Mouse (Mus musculus): Measurements from ENCODE around the gene Cryzl1.

DNA sequence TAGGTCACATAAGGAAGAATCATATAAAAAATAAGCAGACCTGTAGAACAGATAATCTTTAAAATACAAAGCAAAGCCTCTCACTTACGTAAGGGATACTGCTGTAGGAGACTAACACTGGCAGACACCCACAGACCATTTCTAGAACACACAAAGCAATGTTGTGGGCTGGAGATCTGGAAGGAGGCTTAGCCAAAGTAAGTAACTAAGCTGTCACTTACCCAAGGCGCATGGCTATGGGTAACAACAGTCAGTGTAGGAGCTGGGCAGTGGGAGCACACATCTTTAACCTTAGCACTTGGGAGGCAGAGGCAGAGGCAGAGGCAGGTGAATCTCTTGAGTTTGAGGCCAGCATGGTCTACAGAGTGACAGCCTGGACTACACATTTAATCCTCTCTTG is 89.1 kb downstream of the Cryzl1 start:
- TF ChIP-seq CTCF (IDR thresholded peaks at IDR 0.05; ENCODE audit: insufficient read depth, low read depth, low read length): no peak
- TF ChIP-seq POLR2A (IDR thresholded peaks at IDR 0.05; ENCODE audit: insufficient read depth, low read depth, low read length): no peak
